Mouse (Mus musculus) left cerebral cortex, postnatal 10 days (tissue): ENCODE measurements at regions not wholly inside any gene's neighbourhood (a gene's known extent, or its start where the extent isn't known, plus 50 kb on each side); places are given as distances from the start of the nearest gene placed in this dataset.

Source experiments
- DNase-seq, 2 experiments: peaks; one replicate each; pipeline ENCODE4 v3.0.0; 2021 to 2022; ENCODE audit warnings: low spot score in 2 of 2, mixed read lengths in 1 of 2; ENCODE audit errors: extremely low spot score in 1 of 2
- intact Hi-C: fragments of 180-260 bp; cut with DNase I; formaldehyde crosslinking; loops from one replicate; pipeline ENCODE4 v1.15.1; 2025

- no peak for DNase-seq
- intact Hi-C loops = no loop called here
Observed at GRCm38 (mm10) chr5:118960521-118961001, 400.1 kb downstream of the Med13l start.

- intact Hi-C loops = no loop called here
- no peak for DNase-seq
Observed at GRCm38 (mm10) chr5:118961091-118961490, 400.6 kb downstream of the Med13l start.

DNA sequence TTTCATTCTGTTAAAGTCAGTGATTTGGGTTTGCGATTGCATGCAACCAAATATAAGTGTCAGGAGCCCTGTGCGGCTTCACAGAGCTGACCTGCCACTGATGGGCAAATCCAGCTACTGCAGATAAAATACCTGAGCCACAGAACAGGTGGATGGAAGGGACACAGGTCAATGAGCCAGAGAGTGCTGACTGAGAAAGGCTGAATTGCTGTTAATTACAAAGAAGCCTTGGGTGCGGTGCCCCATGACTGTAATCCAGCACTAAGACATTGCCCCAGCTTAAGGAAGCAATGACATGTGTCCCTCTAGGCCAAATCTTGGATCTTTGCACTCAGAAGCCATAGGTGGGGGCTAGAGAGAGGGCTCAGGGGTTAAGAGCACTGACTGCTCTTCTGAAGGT, 401.7 kb downstream of the Med13l start:
- intact Hi-C loops = no loop called here
- DNase-seq = no peak

DNA sequence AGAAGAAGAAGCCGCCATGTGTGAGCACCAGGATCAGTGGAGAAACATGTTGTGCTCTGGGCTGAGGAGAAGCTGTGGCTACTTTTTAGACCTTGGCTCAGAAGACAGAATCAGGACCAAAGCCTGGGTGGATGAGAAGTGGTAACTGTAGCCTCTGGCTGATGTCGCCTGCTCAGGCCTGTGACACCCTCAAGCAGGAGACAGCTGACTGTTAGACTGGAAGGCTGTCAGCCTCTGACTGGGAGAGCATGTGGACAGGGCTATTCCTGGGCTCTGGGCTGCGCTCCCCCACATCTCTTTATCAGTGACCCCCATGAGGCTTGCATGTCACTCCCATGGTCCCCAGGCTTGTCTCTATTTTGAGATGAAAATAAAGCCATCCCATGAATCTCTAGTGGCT, 402.5 kb downstream of the Med13l start:
- no peak for DNase-seq
- intact Hi-C loops = no loop called here

- DNase-seq = no peak
- intact Hi-C loops = no loop called here
Observed at GRCm38 (mm10) chr5:118966901-118967300, 406.4 kb downstream of the Med13l start.

- DNase-seq = no peak
- intact Hi-C loops = no loop called here
Observed at GRCm38 (mm10) chr5:118967718-118968117, 407.2 kb downstream of the Med13l start.

DNA sequence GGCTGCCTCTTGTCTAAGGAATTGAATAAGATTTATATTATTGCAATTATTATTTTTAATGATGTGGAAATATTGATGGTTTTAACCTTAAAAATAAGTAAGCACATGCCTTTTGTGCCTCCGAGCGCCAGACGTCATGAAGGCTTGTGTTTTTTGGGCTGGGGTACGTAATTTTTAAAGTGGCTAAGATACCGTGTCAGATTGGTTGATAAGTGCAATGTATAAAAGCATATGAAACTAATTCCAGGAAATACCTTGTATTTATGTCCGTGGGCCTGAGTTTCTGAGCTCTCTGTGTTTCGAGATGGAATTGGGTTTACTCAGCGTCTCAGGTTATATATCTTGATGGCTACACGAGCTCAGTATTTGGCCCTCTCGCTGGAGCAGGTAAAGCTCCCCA, 414.7 kb downstream of the Med13l start:
- intact Hi-C loops = no loop called here
- DNase-seq = no peak

DNA sequence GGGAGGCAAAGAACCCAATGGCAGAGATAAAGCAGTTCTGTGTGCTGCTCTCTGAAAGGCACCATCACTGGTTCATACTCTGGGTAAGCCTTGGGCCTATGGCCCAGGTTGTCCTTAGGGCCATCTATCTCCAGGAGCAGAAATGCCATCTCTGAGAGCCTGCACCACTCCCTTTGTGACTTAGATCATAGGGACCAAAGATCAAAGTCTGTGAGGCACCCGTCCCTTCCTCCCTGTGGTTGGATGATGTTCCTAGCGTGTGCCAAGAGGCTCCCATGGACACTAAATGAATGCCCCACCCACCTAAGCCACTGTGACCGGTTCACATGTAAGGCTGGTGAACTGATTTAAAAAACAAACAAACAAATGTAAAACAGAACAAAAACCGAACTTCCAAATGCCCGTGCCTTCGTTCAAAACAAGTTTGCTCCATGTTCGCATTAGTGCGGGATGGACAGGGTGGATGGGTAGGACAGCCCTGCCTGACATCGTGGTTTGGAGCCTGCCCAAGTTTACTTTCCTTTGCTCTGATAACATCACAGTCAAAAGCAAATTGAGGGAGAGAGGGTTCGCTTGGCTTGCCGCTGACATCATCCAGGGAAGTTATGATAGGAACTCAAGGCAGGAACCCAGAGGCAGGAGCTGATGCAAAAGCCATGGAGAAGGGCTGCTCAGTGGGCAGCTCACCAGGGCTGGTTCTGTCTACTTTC, 418.6 kb downstream of the Med13l start:
- DNase-seq = no peak
- intact Hi-C loops = no loop called here

DNA sequence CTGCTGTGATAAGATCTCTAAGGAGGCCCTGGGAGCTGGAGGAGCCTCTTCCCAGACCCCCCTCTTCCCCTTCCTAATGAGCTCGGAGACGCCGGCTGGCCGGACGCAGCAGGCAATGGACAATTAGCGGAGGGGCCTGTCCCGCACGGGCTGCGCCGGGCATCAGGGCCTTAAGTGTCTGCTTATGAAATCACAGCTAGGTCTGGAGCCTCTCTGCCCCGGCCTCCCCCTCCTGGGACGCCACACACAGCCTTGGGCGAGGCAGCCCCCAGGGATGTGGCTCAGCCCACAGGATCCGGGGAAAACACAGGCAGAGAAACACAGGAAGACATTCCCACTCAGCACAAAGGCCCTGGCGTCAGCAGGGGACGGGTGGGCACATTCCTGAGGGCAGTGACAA, 420.6 kb downstream of the Med13l start:
- intact Hi-C loops = no loop called here
- peak in 1 of 2 experiments; percentile 65 for DNase-seq

DNA sequence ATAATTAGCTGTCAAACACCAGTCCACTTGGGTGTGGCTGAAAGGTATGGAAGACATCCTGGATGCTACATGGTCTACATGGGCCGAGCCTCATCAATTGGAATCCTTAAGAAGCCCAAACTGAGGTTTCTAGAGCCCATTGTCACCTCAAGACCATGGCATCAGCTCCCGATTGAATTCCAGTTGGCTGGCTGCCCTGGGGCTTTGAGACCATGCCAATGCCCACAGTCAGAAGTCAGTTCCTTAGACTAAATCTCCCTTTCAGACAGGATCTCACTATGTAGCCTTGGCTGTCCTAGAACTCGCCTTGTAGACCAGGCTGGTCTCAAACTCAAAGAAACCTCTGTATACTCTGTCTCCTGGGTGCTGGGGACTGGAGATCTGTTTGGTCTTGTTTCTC, 423.8 kb downstream of the Med13l start:
- DNase-seq = no peak
- intact Hi-C loops = no loop called here

- DNase-seq = no peak
- intact Hi-C loops = no loop called here
Observed at GRCm38 (mm10) chr5:118984797-118985408, 424.4 kb downstream of the Med13l start.

DNA sequence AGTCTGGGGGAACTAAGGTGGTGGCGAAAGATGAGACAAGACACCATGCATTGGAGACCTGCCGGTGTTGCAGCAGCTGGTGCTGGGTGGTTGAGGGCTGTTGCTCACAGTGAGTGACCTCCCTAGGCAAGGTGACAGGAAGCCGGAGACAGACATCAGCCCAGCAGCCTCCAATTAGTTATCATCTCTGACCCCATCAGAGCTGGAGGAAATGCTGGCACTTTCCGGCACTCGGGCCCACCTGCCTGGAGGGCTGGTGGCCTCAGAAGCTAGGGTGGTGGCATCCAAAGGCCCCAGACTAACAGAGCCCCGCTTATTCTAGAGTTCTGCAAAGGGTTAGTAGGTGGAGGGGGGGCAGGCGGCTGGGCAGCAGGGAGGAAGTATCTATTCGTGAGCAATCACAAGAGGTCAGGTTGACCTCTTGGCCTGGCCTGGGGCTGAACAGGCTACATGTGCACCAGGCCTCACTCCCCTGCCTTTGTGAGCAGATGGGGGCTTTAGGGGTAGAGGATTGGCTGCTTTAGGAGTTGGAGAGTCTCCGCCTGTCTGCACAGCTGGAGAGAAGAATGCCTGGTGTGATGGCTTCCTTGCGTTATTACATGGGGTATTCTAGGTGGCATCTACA, 427.0 kb downstream of the Med13l start:
- intact Hi-C loops = no loop called here
- DNase-seq = no peak

DNA sequence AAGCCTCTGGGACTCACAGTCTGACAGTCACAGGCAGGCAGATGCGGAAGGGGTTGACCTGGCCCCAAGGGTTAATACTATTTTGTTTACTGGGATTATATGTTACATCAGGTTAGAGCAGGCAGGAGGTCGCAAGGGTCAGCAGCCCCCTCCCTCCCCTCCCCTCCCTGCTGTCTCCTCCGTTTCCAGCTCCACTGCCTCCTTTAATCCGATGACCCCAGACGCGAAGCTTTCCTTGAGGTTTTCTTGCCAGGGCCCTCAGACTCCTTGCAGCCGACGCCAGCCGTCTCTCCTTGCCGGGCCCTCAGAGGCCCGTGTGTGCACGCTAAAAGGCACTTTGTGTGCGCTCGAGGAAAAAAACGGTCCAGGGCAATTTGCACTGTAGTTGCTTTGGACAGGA, 438.6 kb downstream of the Med13l start:
- DNase-seq = no peak

GRCm38 (mm10) chr5:119005825-119006471, 445.5 kb downstream of the Med13l start:
- no peak for DNase-seq
- intact Hi-C loops = no loop called here

More for the DNA sequence above, 438.6 kb downstream of the Med13l start:
- intact Hi-C loops = no loop called here

DNA sequence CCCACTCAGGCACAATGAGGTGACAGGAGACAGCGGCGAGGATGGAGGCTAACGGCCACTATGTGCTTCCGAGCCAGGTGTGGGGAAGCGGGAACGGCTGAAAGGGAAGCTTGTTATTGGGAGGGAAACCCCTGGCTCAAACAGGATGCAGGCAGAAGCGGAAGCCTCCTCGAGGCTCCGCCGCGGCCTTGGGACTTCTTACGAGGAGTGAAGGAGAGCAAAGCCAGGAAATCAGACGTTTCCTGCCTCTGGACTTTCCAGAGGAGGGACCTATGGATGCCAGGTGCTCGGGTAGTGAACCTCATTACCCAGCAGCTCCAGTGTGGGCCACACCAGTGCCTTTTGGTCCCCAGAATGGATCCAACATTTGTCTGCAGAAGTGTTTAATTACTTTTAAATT, 449.6 kb downstream of the Med13l start:
- no peak for DNase-seq
- intact Hi-C loops = no loop called here

GRCm38 (mm10) chr5:119015181-119015580, 454.7 kb downstream of the Med13l start:
- DNase-seq = no peak
- intact Hi-C loops = no loop called here

- intact Hi-C loops = no loop called here
- DNase-seq = no peak
Observed at GRCm38 (mm10) chr5:119015606-119016255, 455.3 kb downstream of the Med13l start.

DNA sequence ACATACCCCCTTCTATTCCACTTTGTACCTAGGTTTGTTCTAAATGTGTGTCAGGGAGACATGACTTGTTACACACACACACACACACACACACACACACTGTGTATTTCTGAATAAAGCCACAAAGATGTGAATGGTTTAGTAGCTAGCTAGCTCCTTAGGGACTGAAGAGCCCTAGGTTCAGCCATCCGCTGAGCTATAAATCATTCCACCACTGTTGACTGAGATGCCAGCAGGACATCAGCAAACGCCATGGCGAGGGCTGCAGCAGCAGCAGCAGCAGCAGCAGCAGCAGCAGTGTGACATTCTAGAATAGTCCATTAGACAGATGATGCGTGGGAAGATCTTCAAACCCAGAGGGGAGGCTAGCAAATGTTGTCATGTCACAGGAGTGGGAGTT, 455.9 kb downstream of the Med13l start:
- intact Hi-C loops = no loop called here
- DNase-seq = no peak

DNA sequence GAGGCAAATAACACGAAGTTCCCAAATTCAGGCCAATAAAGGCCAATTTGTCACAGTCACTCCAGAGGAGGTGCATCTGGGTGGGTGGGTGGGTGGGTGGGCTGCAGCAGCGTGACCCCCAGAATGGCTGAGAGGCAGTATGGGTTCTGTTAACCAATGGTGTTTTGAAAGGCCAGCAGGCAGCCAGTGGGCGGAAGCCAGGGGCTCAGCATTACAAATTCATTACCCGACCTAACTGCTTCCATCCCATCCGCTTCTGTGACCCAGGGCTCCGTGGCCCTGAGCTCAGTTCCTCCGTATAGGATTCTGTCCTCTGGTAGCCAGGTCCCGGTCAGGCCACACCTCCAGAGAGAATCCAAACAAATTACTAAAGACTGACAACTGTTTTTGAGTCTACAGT, 463.5 kb downstream of the Med13l start:
- DNase-seq = no peak

More for the DNA sequence above, 463.5 kb downstream of the Med13l start:
- intact Hi-C loops = no loop called here
